Mouse (Mus musculus) cerebellum, adult 2 months (tissue): Measurements from ENCODE around the gene Gbf1.

ENCODE experiments used
- CTCF ChIP-seq: fragments of 200-500 bp; IDR thresholded peaks from 2 replicates; pipeline ENCODE4 v1.5.1; 2011; ENCODE audit warnings: low read depth, mild to moderate bottlenecking, control low read depth, low read length, moderate library complexity, borderline replicate concordance; ENCODE audit not compliant: insufficient read depth
- POLR2A ChIP-seq: fragments of 200-500 bp; IDR thresholded peaks from 2 replicates; pipeline ENCODE4 v1.6.1; 2011; ENCODE audit warnings: low read length, control low read depth, borderline replicate concordance; ENCODE audit not compliant: insufficient read depth

DNA sequence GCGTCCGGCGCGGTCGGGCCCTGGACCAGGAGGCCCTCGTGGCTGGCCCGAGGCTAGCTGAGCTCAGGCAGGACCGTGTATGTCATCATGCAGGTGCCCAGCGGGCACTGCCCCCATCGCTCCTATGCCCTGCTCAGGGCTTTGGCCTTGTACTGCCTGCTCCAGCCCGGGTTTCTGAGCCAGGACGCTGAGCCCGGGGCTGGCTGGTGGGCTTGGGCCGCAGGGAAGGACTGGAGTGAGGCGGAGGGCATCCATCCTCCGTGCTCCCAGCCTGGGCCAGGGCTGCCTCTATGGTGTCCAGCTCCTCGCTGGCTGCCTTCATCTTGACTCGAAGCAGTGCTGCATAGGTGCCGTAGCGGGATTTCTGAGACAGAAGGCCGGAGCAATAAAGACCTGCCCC, 160.3 kb downstream of the Gbf1 start:
- TF ChIP-seq POLR2A (no peak), CTCF (no peak)
